Mouse (Mus musculus): Measurements from ENCODE around the gene Map3k1. TPM values are rescaled to one million over a fixed set of nuclear protein-coding genes. Genes with fewer than 3 reads are reported as not detected.

Gene Map3k1
- polyA plus RNA-seq (2012; rRNA removed) = 8.1 and 15.2 TPM in 2 replicates

- TF ChIP-seq CTCF (IDR thresholded peaks at IDR 0.05; ENCODE audit: borderline replicate concordance, extremely low read depth, insufficient read depth, insufficient read length) (no peak), POLR2A (IDR thresholded peaks at IDR 0.05; ENCODE audit: borderline replicate concordance, extremely low read depth, insufficient read depth, insufficient read length, poor library complexity, severe bottlenecking) (peak; percentile 63)
- DNase-seq (ENCODE audit: low read depth) = peak; percentile 87
These were observed at the start of gene Map3k1 for GRCm38 (mm10) chr13:111808637-111809465. Gene Map3k1, minus strand, starts transcription at chr13:111808993.

- no peak for DNase-seq (ENCODE audit: low read depth)
- TF ChIP-seq POLR2A (IDR thresholded peaks at IDR 0.05; ENCODE audit: borderline replicate concordance, extremely low read depth, insufficient read depth, insufficient read length, poor library complexity, severe bottlenecking) = no peak
- no peak for TF ChIP-seq CTCF (IDR thresholded peaks at IDR 0.05; ENCODE audit: borderline replicate concordance, extremely low read depth, insufficient read depth, insufficient read length)
These were observed 48.1 kb upstream of the Map3k1 start for GRCm38 (mm10) chr13:111856786-111857455.

GRCm38 (mm10) chr13:111856232-111856631 lies 47.4 kb upstream of the Map3k1 start:
- DNase-seq (ENCODE audit: low read depth) = no peak
- TF ChIP-seq CTCF (IDR thresholded peaks at IDR 0.05; ENCODE audit: borderline replicate concordance, extremely low read depth, insufficient read depth, insufficient read length) = no peak
- TF ChIP-seq POLR2A (IDR thresholded peaks at IDR 0.05; ENCODE audit: borderline replicate concordance, extremely low read depth, insufficient read depth, insufficient read length, poor library complexity, severe bottlenecking) = no peak

GRCm38 (mm10) chr13:111852451-111853224 lies 43.8 kb upstream of the Map3k1 start:
- no peak for DNase-seq (ENCODE audit: low read depth)
- TF ChIP-seq POLR2A (IDR thresholded peaks at IDR 0.05; ENCODE audit: borderline replicate concordance, extremely low read depth, insufficient read depth, insufficient read length, poor library complexity, severe bottlenecking) (no peak), CTCF (IDR thresholded peaks at IDR 0.05; ENCODE audit: borderline replicate concordance, extremely low read depth, insufficient read depth, insufficient read length) (no peak)

GRCm38 (mm10) chr13:111850046-111850837 lies 41.4 kb upstream of the Map3k1 start:
- DNase-seq (ENCODE audit: low read depth) = no peak
- TF ChIP-seq POLR2A (IDR thresholded peaks at IDR 0.05; ENCODE audit: borderline replicate concordance, extremely low read depth, insufficient read depth, insufficient read length, poor library complexity, severe bottlenecking) (no peak), CTCF (IDR thresholded peaks at IDR 0.05; ENCODE audit: borderline replicate concordance, extremely low read depth, insufficient read depth, insufficient read length) (no peak)

GRCm38 (mm10) chr13:111845471-111845870 lies 36.7 kb upstream of the Map3k1 start:
- TF ChIP-seq POLR2A (IDR thresholded peaks at IDR 0.05; ENCODE audit: borderline replicate concordance, extremely low read depth, insufficient read depth, insufficient read length, poor library complexity, severe bottlenecking) = no peak
- no peak for TF ChIP-seq CTCF (IDR thresholded peaks at IDR 0.05; ENCODE audit: borderline replicate concordance, extremely low read depth, insufficient read depth, insufficient read length)
- DNase-seq (ENCODE audit: low read depth) = no peak

- no peak for TF ChIP-seq POLR2A (IDR thresholded peaks at IDR 0.05; ENCODE audit: borderline replicate concordance, extremely low read depth, insufficient read depth, insufficient read length, poor library complexity, severe bottlenecking)
- TF ChIP-seq CTCF (IDR thresholded peaks at IDR 0.05; ENCODE audit: borderline replicate concordance, extremely low read depth, insufficient read depth, insufficient read length) = no peak
These were observed 35.5 kb upstream of the Map3k1 start for GRCm38 (mm10) chr13:111844313-111844712.

GRCm38 (mm10) chr13:111835787-111836186 lies 27.0 kb upstream of the Map3k1 start:
- no peak for DNase-seq (ENCODE audit: low read depth)
- TF ChIP-seq CTCF (IDR thresholded peaks at IDR 0.05; ENCODE audit: borderline replicate concordance, extremely low read depth, insufficient read depth, insufficient read length) (no peak), POLR2A (IDR thresholded peaks at IDR 0.05; ENCODE audit: borderline replicate concordance, extremely low read depth, insufficient read depth, insufficient read length, poor library complexity, severe bottlenecking) (no peak)

More at GRCm38 (mm10) chr13:111844313-111844712, 35.5 kb upstream of the Map3k1 start:
- no peak for DNase-seq (ENCODE audit: low read depth)

- DNase-seq (ENCODE audit: low read depth) = peak; percentile 95
- TF ChIP-seq CTCF (IDR thresholded peaks at IDR 0.05; ENCODE audit: borderline replicate concordance, extremely low read depth, insufficient read depth, insufficient read length) (no peak), POLR2A (IDR thresholded peaks at IDR 0.05; ENCODE audit: borderline replicate concordance, extremely low read depth, insufficient read depth, insufficient read length, poor library complexity, severe bottlenecking) (no peak)
These were observed 25.8 kb upstream of the Map3k1 start for GRCm38 (mm10) chr13:111834613-111835012.

- TF ChIP-seq POLR2A (IDR thresholded peaks at IDR 0.05; ENCODE audit: borderline replicate concordance, extremely low read depth, insufficient read depth, insufficient read length, poor library complexity, severe bottlenecking) (no peak), CTCF (IDR thresholded peaks at IDR 0.05; ENCODE audit: borderline replicate concordance, extremely low read depth, insufficient read depth, insufficient read length) (no peak)
- peak; percentile 8 for DNase-seq (ENCODE audit: low read depth)
These were observed 20.7 kb upstream of the Map3k1 start for GRCm38 (mm10) chr13:111829473-111829872.
